Mouse (Mus musculus): ENCODE results near the gene Rnf220.
A peak's percentile ranks its signal among the peaks of the same experiment; 100 is the strongest.

The Rnf220 gene

GRCm38 (mm10) chr4:117302027-117302806, 194.6 kb downstream of the Rnf220 start:
- no peak for DNase-seq (ENCODE audit: low spot score)

GRCm38 (mm10) chr4:117299921-117300320, 196.9 kb downstream of the Rnf220 start:
- DNase-seq (ENCODE audit: low spot score) = no peak

DNA sequence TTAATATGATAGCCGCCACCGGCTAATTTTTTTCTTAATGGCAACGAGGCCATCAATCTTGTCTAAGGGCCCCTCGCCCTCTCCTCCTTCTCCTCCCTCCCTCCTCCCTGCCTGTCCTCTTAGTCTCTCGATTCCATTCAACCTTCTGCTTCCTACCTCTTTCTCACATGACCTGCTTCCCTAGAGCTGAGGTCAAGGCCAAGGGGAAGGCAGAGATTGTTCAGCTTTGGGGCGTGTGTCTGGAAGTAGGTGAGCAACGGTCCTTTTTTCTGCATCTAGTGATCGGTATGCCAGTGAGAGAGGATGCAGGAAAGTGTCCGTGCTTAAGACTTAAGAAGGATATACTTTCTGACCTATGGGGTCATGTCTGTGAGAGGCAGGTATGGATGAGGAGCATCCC, 199.0 kb downstream of the Rnf220 start:
- no peak for DNase-seq (ENCODE audit: low spot score)

GRCm38 (mm10) chr4:117296849-117297593, 199.8 kb downstream of the Rnf220 start:
- DNase-seq (ENCODE audit: low spot score) = no peak

DNA sequence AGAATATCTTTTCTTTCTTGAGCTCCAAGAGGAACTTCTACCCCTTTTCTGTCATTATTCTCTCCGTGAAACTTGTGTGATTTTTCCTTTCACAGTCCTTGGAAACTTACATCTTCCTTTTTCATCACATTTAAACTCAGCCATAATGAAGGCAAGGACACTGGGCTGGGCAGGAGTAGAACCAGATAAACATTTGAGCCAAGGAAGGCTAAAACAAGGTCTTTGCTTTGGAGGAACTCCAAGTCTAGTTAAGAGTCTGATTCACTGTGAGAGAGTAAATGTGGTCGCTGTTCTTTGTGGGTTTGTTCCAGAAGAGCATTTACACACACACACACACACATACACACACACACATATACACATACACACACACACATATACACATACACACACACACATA, 205.2 kb downstream of the Rnf220 start:
- no peak for DNase-seq (ENCODE audit: low spot score)

DNA sequence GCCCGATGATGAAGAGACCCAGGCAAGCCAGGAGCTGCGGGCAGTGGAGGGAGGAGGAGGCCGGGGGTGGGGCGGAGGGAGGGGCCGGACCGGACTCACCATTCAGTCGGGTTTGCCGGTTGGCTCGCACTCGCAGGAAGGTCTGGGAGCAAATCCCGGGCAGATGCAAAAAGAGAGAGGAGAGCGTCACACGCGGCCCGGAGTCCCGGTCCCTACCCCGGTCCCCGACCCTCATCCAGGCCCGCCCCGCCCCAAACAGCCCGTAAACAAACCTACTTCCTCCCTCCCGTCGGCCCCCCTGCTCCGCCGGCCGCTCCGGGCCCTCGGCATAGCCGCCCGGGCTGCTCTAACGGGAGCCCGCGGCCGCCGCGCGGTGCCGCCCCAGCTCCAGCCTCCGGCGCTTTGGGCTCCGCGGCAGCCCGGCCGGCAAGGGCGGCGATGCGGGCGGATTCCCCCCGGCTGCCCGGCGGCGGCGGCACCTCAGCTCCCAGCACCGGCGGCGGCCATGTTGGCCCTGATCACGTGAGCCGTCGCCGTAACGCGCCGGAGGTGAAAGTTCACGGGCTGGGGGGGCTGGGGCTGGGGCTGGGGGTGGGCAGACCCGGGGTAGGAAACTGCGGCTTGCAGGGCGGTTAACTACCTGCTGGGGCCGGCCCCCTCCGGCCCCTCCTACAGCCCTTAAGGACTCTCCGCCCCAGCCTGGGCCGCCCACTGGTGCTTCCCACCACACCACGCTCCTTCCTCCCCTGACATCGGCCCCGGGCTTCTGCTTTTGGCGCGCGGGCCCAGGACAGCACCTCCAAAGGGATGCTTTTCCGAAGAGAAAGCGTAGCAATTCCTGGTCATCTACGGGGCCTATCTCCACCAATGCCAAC, 207.7 kb downstream of the Rnf220 start:
- DNase-seq (ENCODE audit: low spot score) = peak; percentile 65

DNA sequence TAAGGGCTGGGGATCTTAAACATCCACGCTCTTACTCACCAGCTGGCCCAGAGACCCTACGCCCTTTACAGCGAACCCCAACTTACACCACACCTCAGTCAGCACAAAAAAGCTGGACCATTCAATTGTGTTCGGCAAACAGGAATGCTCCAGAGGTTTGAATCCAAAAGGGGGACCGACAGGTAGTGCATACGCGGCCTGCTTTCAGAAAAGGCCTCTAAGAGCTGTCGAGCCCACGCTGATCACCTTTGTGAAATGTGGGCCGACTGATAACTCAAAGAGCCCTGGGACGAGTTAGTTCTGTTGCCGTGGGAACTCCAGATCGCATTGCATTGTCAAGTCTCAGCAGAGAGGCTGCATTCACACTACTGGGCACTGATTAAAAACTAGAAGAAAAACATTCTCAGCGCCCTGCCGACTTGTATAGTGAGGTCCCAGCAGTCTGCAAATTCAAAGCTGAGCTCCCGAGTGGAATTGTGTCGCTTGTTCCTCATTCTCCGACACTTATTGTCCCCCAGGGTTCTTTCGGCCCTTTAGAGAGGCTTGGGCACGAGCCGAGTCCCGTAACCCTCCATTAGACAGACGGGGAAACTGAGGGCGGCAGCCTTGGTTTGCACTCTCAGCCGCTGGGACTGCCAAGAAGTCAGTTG, 208.4 kb downstream of the Rnf220 start:
- no peak for DNase-seq (ENCODE audit: low spot score)

GRCm38 (mm10) chr4:117284363-117284762, 212.5 kb downstream of the Rnf220 start:
- DNase-seq (ENCODE audit: low spot score) = no peak

GRCm38 (mm10) chr4:117283271-117284191, 213.3 kb downstream of the Rnf220 start:
- DNase-seq (ENCODE audit: low spot score) = no peak

- no peak for DNase-seq (ENCODE audit: low spot score)
These were observed 215.6 kb downstream of the Rnf220 start for GRCm38 (mm10) chr4:117281090-117281845.

- DNase-seq (ENCODE audit: low spot score) = no peak
These were observed 216.4 kb downstream of the Rnf220 start for GRCm38 (mm10) chr4:117280397-117280930.

GRCm38 (mm10) chr4:117279253-117279642, 217.6 kb downstream of the Rnf220 start:
- no peak for DNase-seq (ENCODE audit: low spot score)

GRCm38 (mm10) chr4:117278381-117279252, 218.2 kb downstream of the Rnf220 start:
- no peak for DNase-seq (ENCODE audit: low spot score)

DNA sequence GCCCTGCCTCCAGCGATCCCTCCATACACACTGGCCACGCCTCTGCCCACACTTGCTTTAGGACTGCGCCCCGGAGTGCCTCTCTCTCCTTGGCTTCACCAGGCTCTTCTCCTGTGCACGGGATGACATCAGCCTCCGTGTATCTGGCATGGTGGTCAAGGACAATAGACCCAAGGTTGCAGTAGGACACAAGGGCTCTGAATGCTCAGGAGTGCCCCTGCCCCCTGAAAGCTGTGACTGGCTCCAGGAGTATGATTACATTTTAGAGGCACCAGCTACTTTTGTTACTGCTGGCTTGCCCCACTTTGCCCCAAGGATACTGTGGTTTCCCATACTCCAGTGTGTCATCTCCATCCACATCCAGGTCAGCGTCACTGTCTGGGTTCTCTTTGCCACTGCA, 219.2 kb downstream of the Rnf220 start:
- no peak for DNase-seq (ENCODE audit: low spot score)

- no peak for DNase-seq (ENCODE audit: low spot score)
These were observed 219.8 kb downstream of the Rnf220 start for GRCm38 (mm10) chr4:117277021-117277420.

GRCm38 (mm10) chr4:117276281-117276711, 220.6 kb downstream of the Rnf220 start:
- DNase-seq (ENCODE audit: low spot score) = no peak

DNA sequence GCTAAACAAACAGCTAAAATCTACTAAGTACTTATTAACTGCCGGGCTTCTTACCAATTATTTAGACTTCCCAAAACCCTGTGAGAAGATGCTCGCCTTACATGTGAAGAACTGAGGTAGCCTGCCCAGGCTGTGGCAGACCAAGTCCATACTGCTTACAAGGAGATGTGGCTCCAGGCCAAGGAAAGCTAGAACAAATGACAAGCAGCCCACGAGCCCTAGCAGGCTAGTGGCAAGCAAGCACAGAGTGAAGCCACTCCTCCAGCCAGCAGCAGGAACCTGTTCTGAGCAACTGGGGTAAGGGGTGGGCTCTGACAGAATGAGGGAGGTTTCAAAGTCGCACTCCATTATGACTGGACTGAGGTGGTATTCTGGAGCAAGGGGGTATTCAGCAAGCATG, 222.1 kb downstream of the Rnf220 start:
- no peak for DNase-seq (ENCODE audit: low spot score)

DNA sequence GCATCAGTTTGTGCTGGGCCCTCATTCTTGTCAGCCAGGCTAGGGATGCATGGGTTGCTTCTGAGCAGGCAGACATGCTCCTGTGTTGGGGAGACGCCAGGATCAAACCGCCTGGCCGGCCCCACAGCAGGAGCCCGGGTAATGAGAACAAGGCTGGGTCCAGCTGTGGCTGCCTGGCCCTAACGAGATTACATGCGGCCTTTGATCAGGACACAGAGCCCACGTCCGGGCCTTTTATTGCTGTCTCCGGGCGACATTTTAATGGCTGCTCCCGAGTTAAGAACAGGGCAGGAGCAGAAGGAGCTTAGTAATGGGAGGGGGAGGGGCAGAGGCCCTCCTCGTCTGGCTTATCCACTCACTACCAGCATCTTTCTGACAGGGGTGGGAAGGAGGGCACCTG, 224.4 kb downstream of the Rnf220 start:
- DNase-seq (ENCODE audit: low spot score) = no peak

- peak; percentile 63 for DNase-seq (ENCODE audit: low spot score)
These were observed 226.6 kb downstream of the Rnf220 start for GRCm38 (mm10) chr4:117270278-117270677.
